Mouse (Mus musculus) spleen, adult 18-20 months (tissue): ENCODE results near the gene Gm49393.
"Not testable (repeated sequence)": the region's sequence is repeated elsewhere in the genome, so short reads cannot be mapped to it uniquely, and the experiment has no call there.

Experiments
- DNase-seq, 2 experiments: peaks; one replicate each; pipeline ENCODE4 v3.0.0; 2022; ENCODE audit warnings: mixed read lengths in 2 of 2

Gm49393 gene

DNA sequence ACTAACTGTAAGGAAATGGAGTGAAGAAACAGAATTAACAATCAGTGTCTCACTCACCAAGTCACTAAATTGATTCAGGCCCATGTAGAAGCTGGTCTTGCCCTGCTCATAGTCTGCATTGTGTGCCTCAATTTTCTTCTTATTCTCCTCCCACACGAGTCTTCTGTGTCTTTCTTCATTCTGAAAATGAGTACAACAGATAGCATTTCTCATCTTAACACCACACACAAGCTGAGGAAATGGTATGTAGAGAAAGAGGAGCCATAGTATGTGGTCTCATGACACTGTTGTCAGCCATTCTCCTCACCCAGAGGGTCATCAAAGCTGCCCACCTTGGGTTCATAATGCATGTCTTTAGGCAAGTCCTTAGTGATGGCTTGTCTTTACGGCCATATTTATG, at the start of gene Gm49393:
Gm49393 (minus strand) TSS at position 101 of the 400 bp plus-strand sequence.
- DNase-seq: not testable (repeated sequence)

- not testable (repeated sequence) for DNase-seq
Measured at GRCm38 (mm10) chr13:60972319-60972718, 36.9 kb upstream of the Gm49393 start.

- DNase-seq: not testable (repeated sequence)
Measured at GRCm38 (mm10) chr13:60963985-60964384, 28.6 kb upstream of the Gm49393 start.

GRCm38 (mm10) chr13:60961706-60962105, 26.3 kb upstream of the Gm49393 start:
- no peak for DNase-seq

GRCm38 (mm10) chr13:60941884-60942283, 6.5 kb upstream of the Gm49393 start, which contains the start of gene Tpbpa:
Tpbpa (minus strand) TSS chr13:60941984.
- DNase-seq: not testable (repeated sequence)

GRCm38 (mm10) chr13:60936500-60936901, 1.1 kb upstream of the Gm49393 start, which contains the start of the genes Gm49391 and Ctla2a:
Gm49391 (minus strand) TSS chr13:60936571.
Ctla2a (minus strand) TSS chr13:60936625.
- DNase-seq: no peak

- DNase-seq: not testable (repeated sequence)
Measured at GRCm38 (mm10) chr13:60904780-60905179, 30.6 kb downstream of the Gm49393 start, which contains the start of gene Tpbpb. Tpbpb (minus strand) TSS chr13:60904880.

DNA sequence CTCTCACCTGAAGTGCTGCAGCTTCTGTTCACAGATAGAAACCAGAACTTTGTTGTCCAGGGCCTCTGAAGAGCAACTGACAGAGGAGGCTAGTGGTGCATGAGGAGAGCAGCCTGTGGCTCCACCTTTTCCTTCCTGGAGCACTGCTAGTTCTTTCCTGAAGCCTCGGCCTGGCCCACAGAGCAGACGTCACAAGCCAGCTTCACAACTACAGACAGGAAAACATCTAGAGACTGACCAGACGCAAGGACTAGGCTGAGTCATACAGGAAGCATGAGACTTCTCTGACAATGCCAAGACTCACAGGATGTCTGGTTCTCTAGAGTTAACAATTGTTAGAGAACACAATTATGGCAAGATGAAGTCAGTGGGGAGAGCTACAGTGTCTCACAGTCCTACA, 38.1 kb downstream of the Gm49393 start, which contains the start of gene Ctla2b:
Ctla2b (minus strand) TSS at position 120 of the 400 bp plus-strand sequence.
- peak; percentile 9 to 14 for DNase-seq

DNA sequence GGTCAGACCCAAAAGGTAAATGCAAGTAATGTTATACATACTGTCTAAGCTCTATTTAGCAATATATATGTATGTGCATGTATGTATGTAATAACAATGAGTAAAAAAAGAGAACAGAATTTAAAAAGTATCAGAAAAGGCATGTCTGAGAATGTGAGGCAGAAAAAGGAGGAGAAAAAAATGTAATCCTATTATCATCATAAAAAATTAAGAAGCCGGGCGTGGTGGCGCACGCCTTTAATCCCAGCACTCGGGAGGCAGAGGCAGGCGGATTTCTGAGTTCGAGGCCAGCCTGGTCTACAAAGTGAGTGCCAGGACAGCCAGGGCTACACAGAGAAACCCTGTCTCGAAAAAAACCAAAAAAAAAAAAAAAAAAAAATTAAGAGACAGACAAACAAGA, 38.6 kb downstream of the Gm49393 start, which contains the start of gene Gm49392:
Gm49392 (minus strand) TSS at position 101 of the 400 bp plus-strand sequence.
- DNase-seq: not testable (repeated sequence)

DNA sequence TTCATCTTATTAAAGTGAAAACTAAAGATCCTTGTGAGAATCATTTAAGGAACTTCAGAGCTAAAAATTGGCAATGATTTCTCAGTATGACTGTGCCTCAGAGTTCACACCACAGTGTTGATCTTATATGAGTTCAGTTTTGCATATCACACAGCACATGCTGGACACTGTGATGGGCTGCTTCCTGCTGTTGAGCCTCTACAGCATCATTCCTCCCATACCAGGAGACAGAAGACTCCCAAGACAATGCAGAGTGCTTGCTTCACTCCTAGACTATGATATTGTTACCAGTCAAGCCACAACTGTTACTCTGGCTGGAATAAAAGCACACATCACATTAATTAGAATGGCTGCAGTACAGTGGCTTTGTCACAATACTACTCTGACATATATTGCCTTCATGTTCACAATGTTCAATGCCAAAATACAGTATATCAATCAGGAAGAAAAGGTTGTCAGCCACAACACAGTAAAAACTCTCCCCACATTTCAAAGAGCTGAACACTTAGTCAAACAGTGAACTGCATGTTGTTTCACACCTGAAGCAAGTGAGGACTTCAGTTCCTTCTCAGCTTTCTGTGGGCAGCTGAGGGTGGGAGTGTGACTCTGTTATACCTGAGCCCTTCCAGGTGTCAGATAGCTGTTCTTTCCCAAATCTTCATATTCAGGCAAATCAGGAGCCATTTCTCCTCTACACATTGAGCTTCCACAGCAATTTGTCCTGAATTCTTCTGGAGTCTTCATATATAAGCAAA, 39.8 kb downstream of the Gm49393 start:
- DNase-seq: no peak

- no peak for DNase-seq
Measured at GRCm38 (mm10) chr13:60892301-60892700, 43.1 kb downstream of the Gm49393 start.

DNA sequence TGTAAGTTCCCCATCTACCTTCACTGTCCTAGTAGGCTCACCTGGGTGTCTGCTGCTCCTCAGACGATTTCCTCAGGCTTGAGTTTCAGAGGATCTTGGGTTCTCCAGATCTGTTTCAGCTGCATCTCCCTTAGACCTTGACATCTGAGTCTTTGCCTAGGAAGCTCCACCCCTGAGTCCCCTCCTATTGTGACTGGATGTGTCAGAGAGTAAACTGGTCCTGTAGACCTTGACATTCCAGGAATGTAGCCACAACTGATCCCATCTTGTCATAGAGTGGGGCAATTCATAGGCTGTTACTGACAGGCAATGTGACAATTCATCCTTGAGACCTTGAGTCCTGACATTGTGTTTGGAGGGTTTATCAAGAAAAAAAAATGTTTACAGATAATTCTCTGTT, 71.1 kb downstream of the Gm49393 start, which contains the start of gene 4930486L24Rik:
4930486L24Rik (minus strand) TSS at position 195 of the 400 bp plus-strand sequence.
- no peak for DNase-seq

DNA sequence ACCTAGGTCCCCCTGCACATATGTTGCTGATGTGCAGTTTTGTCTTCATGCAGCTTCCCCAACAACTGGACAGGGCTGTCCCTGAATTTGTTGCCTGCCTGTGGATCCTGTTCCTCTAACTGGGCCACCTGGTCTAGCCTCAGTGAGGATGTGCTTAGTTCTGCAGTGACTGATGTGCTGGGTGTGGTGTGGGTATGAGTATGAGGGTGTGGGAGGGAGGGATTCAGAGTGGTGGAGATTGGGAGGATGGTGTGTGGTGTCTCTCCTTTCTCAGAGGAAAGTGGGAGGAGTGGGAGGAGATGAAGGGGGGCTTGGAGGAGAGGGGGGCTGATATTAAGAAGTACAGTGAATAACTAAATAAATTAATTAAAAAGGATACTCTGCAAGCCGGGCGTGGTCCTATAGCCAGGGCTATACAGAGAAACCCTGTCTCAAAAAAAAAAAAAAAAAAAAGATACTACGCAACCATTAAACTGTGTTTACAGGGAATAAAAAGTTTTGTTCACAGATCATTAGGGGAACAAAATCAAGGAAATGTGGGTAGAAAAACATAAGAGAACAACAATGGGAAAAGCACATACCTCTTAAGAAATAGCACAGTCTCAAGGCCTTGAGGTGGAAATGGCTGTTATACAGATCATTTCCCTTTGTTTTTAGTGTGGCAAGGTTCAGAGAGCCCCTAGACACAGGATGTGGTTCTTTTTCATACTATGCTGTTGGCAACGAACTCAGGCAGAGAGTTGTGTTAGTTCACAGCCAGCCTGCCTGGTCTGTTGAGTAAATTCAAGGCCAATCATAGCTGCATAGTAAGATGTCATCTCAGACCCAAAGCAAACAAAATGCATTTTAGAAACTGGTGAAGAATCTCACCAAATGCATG, 86.9 kb downstream of the Gm49393 start:
- DNase-seq: no peak

DNA sequence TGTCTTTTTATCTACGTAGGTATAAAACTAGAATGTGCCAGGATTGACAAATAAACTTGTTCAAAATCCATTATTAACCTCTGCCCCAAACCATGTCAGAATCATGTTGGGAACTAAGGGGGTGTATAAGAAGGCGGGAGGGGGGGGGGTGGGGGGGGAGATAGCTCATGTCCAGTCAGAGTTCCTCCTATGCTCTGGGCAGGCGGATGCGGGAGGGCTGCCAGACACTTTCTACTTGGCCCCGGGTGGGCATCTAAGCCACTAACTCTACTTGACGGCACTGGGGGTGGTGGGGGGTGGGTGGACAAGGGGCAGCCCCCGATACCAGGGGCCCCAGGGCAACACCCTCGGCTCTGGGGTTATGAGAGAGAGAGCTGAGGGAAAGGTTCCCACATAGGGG, 92.2 kb downstream of the Gm49393 start:
- DNase-seq: no peak

- DNase-seq: no peak
Measured at GRCm38 (mm10) chr13:60842703-60843102, 92.7 kb downstream of the Gm49393 start.

DNA sequence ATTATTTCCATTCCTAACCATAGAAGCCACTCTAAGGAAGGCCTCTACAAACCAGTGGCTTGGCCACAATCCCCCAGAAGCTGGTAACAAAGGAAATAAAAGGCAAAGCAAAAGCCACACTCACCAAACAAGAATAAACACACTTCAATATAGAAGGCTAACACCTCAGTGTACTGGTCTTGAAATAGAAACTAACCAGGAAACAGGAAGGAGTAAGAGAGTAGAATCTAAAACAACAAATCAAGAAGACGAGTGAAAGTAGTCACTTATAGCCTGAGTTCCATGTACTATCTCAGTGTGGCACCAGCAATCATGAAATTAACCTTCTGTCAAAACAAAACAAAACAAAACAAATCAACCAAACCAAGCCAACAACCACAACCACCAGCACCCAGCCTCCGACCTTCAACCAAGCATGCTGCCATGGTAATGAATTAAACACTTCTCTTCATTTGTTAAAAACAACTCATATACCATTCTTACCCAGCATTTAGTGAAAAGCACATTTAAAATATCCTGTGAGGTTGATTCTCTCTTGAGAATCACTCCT, 96.0 kb downstream of the Gm49393 start:
- no peak for DNase-seq

DNA sequence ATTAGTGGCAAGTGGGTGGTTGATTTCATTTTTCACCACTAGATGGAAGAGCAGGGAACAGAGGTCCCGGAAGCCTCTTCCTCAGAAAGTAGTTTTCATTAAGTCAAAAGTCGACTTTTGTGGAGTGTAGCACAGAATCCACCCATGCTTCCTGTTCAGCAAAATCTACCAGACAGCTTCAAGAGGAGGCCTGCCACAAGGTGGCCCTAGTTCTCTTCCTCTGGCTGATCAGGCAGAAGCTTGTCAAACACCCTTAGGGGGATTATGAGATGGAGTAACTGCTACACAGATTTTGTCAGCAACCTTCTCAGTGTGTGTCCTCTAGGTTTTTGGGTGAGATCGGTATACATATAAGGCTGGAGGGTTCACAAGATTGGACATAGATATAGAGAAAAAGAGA, 109.3 kb downstream of the Gm49393 start:
- peak in 1 of 2 experiments; percentile 17 for DNase-seq

DNA sequence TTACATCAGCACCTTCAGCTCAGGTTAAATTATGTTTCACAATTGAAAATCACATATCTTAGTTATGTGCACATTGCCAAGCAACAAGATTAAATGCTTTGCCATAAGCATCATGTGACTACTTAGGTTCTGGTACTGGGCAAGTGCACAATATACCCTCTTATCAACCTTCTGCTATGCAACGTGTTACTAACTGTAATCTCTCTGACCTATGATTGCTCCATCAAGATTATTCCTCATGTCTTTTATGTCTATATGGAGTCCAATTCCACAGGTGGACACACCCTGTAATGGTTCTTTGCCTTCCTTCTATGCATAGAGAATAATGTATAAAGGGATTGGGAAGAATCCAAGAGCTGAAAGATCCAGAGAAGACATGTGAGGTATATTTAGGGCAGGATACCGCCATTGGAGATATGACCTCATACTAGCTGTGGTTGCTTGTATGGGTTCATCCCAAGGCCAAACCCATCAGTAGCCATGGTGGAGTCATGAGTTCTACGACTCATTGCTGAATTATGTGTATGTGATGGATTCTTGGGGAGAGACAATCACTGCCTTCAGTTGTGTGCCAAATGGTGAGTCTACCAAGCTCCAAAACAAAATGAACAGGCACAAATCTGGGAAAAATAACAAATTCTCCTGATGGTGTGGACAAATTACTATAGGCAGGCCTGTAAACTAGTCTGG, 114.8 kb downstream of the Gm49393 start:
- no peak for DNase-seq

DNA sequence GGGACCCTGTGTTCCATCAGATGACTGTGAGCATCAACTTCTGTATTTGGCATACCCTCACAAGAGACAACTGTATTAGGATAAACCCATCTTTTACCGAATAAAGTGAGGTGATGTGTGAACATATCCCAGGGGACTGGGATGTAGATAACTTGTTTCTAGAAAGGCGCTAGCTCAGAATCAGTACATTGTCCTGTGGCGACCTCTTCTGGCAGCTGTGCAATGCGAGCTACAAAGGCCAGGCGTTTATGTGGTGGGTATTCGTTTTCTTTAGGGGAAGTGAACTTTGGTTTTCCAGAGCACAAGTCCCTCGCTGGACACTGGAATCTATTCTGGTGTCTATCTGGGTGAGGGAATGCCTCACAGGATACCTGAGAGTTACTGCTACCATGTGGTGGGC, 115.9 kb downstream of the Gm49393 start:
- no peak for DNase-seq

DNA sequence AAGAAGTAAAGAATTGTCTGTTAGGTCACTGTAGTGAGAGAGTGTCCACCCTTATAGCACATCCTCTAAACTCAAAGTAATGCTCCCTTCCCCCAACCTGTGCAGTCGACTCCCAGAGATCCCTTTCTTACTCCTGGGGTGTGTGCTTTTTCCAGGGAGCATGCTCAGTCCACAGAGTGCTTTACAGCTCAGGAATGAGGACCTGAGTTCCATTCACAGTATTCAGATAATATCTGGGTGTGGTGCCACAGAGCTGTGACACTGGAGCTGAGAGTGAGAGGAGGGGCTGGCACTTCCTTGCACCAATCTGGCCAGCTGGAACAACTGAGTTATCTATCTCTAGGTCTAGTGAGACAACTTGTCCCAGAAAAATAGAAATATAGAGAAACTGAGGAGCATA, 121.7 kb downstream of the Gm49393 start:
- DNase-seq: no peak

DNA sequence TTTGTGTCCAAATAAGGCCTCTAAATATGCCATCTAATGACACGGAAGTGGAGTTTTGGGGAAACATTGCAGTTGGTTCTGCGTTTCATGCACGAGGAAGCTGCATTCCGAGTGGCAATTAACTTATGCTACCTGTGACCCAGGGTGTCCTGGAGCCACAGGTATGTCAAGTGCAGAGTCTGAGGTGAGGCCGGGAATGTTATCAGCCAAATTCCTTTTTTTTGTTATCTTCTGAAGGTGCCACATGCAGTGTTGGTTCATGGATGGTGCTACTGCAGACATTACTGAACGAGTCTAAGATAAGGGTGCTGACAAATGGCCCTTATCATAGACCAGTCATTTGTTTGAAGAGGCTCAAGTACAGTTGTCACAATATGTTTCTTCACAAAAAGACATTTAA, 122.6 kb downstream of the Gm49393 start:
- no peak for DNase-seq

DNA sequence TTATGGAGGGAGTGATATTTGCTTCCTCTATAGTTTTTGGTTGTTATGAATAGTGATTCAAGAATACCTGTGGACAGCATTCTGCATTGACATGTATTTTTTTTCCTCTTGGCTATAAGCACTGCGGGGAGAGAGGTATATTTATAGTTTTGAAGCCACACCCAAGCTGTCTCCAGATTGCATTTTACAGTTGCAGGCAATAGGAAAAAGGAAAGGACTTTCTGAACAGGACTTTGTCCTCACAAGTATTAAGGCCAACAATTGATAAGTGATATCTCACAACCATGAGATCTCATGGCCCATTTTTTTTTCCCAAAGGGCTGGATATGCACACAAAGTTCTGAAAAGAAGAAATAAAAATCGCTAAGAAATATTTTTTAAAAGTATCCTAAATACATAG, 125.7 kb downstream of the Gm49393 start:
- no peak for DNase-seq
